Mouse (Mus musculus) frontal cortex, postnatal 25 days (tissue): ENCODE measurements at regions not wholly inside any gene's neighbourhood (a gene's known extent, or its start where the extent isn't known, plus 50 kb on each side); places are given as distances from the start of the nearest gene placed in this dataset.

ENCODE experiments used
- DNase-seq, 2 experiments: peaks; one replicate each; pipeline ENCODE4 v3.0.0; 2022; ENCODE audit warnings: low spot score in 2 of 2

DNA sequence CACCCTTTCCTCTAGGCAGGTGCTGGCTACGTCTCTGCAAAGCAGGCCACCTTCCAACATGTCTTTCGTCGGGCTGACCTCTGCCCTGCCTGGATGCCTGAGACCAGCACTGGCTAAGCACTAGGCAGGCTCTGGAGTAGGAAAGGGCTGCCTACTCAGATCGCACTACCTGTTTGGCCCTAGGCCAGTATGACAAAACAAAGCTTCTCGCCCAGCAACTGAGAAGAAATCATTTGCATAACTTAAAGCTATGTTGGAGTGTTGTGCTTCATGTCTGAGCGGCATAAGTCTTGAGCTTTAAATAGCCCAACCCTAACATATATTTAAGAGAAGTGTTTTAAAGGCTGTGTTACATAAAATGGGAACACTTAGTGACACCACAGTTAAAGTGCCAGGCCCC is 189.9 kb upstream of the Acvr2a start:
- DNase-seq, result peak in 1 of 2 experiments; percentile 4

- no peak for DNase-seq
Measured at GRCm38 (mm10) chr2:48624461-48624860, 189.4 kb upstream of the Acvr2a start.

DNA sequence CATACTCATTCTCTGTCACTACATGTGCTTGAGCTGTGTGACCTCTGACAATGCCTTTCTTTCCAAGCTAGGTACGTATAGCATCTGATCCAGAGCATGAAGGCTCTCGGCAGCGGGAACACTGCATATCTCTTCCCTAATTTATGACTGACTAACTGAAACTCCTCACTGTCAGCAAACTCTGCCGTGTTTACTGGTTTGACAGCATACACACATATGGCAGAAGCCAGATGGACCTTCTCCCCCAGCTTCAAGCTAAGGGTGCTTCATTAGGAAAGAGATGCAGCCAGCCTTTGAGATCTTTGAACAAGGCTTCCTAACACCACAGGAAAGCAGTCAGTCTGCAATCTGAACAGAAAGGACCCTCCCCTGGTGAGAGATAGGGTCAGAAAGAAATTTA is 186.9 kb upstream of the Acvr2a start:
- DNase-seq, result no peak

DNA sequence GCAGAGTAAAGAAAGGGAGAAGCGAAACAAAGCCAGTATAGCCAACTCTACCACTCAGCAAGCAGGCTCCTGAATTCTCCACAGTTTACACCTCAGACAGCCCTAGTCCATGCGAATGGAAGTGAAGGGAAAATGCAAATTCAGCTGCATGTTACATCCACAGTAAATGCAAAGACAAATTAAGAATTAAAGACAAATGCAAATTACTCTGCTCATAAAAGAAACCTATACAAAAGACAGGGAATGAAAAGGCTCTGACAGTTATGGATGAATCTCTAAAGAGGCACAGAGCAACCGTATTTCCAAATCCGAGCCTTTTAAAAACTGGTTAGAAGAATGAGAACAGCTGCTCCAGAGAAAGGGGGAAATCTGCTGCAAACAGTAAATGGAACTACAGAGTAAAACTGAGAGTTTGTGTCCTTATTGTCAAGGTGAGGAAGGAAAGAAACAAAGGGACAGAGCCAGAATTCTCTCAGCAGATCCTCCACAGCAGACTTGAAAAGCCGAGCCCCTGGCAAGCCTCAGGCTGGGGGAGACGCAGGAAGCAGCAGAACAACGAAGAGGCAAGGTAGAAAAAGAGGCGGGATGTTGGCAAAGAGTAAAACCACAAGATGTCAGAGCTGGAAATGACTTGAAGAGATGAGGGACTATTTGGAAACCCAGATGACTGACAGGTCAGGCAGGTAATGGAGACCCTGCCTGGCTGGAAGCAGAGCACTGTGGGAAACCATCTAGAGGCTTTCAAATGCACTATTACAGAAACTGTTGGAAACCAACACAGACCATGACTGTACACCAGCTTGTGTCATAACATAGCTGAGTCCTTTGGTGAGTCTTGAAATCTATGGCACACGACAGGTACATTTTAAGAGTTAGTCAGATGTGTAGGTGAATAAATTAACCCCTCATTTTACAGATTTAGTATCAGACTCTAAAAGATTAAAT is 184.5 kb upstream of the Acvr2a start:
- no peak for DNase-seq

DNA sequence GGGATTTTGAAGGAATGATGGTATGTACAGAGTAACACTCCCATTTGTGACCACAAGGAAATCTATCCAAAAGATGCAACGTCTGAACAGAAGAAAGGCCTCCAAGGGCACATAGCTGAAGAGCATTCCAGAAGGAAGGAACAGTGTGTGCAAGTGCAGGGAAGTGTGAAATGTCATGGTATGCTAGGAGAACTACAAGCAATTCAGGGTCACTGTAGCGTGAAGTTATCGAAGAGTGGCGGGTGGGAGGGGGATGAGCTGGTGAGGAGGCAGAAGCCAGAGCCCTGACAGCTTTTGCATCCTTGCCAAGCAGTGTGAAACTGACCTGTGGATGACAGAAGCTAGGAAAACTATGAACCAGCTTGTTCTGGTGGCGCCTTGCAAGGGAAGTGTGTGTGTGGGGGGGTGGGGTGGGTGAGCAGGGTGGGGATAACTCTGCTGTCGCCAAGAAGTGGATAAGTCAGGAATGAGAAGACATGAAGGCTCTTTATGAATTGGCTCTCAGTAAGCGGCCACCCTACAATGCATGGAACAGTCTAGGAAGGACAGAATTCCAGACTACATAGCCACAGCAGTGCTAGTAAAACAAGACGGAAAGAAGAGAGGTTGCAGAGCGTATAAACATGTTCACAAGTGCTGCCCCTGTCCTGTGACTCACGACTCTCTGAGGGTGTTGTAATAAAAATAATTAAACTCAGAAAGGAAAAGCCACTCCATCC is 179.3 kb upstream of the Acvr2a start:
- no peak for DNase-seq

GRCm38 (mm10) chr2:48636108-48636507 is 177.8 kb upstream of the Acvr2a start:
- no peak for DNase-seq

DNA sequence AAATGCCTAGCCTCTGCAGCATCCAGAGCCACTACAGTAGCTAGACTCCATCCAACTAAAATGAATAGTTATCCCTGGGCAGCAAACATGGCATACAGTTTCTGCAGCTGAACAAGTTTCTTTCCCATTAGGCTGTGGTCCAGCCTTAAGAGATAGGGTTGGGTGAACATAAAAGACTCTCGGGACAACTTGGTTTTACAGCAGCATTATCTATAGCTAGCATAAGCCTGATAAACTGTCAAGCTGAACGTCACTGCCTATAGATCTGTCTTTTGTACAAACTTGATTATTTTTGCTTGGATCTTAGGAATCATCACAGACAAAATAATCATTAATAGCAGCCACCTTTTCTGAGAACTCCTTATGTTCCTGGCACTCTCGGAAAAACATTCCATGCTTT is 169.8 kb upstream of the Acvr2a start:
- DNase-seq, result no peak

- DNase-seq, result no peak
Measured at GRCm38 (mm10) chr2:48650281-48650680, 163.6 kb upstream of the Acvr2a start.

GRCm38 (mm10) chr2:48661222-48661621 is 152.7 kb upstream of the Acvr2a start:
- no peak for DNase-seq

- no peak for DNase-seq
Measured at GRCm38 (mm10) chr2:48665103-48665502, 148.8 kb upstream of the Acvr2a start.

GRCm38 (mm10) chr2:48689098-48689497 is 124.8 kb upstream of the Acvr2a start:
- no peak for DNase-seq

- no peak for DNase-seq
Measured at GRCm38 (mm10) chr2:48694509-48694908, 119.4 kb upstream of the Acvr2a start.

DNA sequence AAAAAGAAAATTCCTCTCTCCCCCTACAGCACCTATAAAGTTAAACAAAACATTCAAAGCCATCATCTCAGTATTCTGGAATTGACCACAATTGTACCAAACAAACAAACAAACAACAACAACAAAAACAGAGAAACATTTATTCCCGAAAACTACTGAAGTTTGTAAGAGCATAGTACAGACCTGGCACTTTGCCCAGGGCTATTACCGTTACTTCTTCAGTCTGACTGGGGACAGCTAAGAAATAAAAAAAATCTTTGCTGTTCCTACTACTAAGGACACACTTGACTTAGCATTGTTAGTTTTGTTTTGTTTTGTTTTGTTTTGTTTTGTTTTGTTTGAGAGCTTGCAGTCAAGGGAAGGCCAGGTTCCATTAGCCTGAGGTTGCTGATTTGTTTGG is 113.0 kb upstream of the Acvr2a start:
- no peak for DNase-seq

DNA sequence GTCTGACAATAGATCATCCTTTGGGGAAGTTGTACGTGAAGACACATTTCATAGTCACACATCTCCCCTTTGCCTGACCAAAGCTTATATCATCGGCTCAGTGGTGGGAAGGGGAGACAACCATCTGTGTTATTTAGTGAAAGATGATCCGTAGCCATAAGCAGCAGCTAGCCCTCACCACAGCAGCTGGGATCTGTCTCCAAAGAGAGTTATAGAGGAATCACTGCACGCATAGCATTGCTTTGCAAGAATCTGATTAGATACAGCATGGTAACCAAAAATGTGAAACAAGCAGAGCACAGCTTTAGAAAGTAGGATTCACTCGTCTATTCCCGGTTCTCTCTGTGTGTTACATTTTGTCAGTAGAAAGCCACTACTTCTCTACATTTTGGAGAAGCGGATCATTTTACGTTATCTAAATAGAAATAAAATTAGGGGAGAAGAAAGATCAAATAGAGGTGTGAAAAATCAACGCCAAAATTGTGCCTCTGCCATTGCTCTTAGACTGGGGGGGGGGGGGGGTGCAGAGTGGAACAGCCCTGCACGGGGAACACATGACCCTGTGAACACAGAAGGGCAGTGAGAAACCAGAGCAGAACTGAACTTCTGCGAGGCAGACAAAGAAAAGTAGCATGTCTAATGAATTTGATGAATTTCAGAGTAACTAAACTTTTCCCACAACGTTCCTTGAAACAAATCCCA is 108.7 kb upstream of the Acvr2a start:
- no peak for DNase-seq

DNA sequence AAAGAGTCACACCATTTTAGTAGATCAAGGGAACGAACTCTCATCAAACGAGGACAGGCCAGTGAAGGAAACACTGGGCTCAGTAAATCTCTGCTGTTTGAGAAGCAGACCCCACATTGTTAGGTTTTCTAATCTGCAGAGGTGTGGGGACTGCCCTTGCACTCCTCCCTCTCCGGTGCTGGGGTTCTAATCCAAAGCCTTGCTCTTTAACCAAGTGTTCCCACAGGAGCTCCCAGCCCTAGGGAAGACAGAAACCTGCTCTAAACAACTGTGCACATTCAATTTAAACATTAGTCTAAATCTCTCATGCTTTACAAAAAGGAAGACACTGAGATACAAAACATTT is 108.1 kb upstream of the Acvr2a start:
- DNase-seq, result no peak

- DNase-seq, result no peak
Measured at GRCm38 (mm10) chr2:48706188-48706587, 107.7 kb upstream of the Acvr2a start.

GRCm38 (mm10) chr2:48716206-48716605 is 97.7 kb upstream of the Acvr2a start:
- DNase-seq, result no peak

DNA sequence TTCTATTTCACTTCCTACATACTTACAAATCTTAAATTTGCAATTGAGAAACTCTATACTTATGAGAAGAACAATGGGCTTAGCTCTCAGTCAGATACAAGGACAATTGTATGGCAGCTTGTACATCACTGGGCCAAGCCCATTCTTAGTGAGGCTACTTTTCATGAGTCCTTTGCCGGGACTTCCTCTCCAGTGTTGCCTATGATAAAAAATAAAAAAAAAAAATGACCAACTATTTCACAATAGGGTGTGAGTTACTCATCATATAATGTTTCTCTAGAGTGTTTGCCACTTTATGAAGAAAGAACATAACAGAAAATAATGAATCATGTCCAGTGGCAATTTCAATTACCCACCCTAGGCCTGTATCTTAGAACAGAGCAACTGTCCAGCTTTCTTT is 96.1 kb upstream of the Acvr2a start:
- no peak for DNase-seq

DNA sequence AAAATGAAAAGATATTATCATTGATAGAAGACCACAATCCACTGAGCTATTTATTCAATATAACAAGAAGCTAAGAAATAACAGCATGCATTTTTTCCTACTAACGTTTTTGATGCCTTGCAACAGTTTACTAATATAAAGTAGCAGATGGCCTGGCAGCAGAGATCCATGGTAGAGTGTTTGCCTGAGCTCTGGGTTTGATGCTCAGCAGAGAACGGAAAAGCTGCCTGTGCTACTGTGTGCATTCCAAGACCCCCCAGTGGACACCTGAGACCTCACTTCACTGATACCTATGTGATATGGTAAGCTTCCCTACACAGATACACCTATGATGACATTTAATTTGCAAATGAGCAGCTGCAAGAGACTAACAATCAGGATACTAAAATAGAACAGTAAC is 95.6 kb upstream of the Acvr2a start:
- no peak for DNase-seq

DNA sequence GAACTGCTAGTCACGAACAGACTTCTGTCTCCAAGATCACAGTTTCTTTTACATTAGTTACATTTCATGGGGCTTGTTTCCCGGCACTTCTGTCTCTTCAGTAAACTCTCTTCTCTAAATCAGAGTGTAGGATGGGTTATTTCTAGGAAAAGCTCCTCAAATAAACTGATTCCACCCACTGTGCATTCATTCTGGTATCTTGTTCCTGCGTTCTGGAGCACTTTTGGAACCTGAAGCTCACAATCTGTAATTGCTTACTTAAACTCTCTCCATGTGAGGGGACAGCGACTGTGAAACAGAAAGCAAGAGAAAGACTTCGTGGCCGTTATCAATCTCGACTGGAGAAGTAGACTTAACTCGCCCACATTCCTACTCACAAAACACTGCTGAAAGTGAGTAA is 83.1 kb upstream of the Acvr2a start:
- no peak for DNase-seq

GRCm38 (mm10) chr2:48733936-48734335 is 80.0 kb upstream of the Acvr2a start:
- no peak for DNase-seq

GRCm38 (mm10) chr2:48734521-48734920 is 79.4 kb upstream of the Acvr2a start:
- no peak for DNase-seq

DNA sequence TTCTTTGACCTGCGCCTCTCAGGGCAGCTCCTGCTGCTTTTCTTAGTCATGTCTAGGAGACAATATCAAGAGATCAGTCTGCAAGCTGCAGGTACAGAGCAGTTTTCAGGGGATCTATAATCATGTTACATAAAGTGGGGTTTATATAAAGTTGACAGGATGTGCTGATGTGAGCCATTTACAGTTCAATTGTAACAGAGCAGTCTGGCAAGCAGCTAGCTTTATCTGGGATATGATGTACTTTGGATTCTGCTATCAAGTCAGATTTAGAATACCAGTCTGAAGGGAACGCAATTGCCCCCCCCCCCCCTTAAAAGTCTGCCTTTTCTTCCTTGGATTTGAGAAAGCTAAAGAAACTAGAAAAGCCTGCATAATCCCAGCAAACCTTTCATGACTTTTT is 77.6 kb upstream of the Acvr2a start:
- no peak for DNase-seq
